Mouse (Mus musculus): ENCODE measurements around the gene Unc13b.

DNA sequence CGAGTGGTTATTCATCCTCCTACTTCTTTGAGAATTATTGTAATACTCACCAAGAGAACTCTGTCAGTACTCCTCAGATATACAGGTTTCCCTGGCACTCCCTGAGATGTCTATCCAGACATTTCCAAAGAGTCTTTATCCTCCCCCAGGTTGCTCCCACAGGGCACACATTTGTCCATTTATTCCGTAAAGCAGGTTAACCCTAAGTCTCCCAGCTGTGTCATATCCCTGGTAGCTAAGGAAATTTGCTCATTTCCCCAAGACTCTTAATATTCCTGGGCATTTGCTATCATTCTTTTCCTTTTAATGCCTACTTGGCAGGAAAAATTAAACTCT lies 208.5 kb downstream of the Unc13b start:
- TF ChIP-seq CTCF (IDR thresholded peaks at IDR 0.05; ENCODE audit: borderline replicate concordance, control insufficient read depth, extremely low read depth, insufficient read depth, low read length, poor library complexity) (no peak), POLR2A (IDR thresholded peaks at IDR 0.05; ENCODE audit: control insufficient read depth, extremely low read depth, insufficient read depth, low read length, poor library complexity) (no peak)
